Mouse (Mus musculus): ENCODE data around the gene Reg3b.
"Not testable (repeated sequence)": the region's sequence is repeated elsewhere in the genome, so short reads cannot be mapped to it uniquely, and the experiment has no call there.

DNA sequence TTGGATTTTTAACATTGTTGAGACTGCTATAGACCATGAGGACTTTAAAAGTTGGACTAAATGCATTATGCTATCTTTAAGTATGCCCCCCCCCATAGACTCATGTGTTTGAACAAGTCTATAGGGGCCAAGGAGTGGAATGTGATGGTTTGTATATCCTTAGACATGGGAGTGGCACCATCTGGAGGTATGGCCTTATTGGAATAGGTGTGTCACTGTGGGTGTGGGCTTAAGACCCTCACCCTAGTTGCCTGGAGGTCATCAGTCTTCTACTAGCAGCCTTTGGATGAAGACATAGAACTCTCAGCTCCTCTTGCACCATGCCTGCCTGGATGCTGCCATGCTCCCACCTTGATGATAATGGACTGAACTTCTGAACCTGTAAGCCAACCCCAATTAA is 52.0 kb downstream of the Reg3b start, which contains the start of gene Reg1:
- not testable (repeated sequence) for TF ChIP-seq CTCF (IDR thresholded peaks at IDR 0.05; ENCODE audit: low read depth, low read length); POLR2A (IDR thresholded peaks at IDR 0.05; ENCODE audit: borderline replicate concordance, low read depth, low read length)
